Mouse (Mus musculus) cerebellum, adult 11 months (tissue): Measurements from ENCODE around the gene H2afj.
A peak's percentile ranks its signal among the peaks of the same experiment; 100 is the strongest.

Source experiments
- DNase-seq: peaks from one replicate; pipeline ENCODE4 v3.0.0; 2022

H2afj gene

GRCm38 (mm10) chr6:136806819-136807218 lies 1.2 kb upstream of the H2afj start:
- no peak for DNase-seq

- no peak for DNase-seq
These were observed 540 bp upstream of the H2afj start for GRCm38 (mm10) chr6:136807395-136808013.

- DNase-seq: no peak
These were observed 595 bp downstream of the H2afj start for GRCm38 (mm10) chr6:136808631-136809046.

GRCm38 (mm10) chr6:136809077-136809476 lies 1.0 kb downstream of the H2afj start:
- no peak for DNase-seq

GRCm38 (mm10) chr6:136809673-136810072 lies 1.6 kb downstream of the H2afj start:
- no peak for DNase-seq

- no peak for DNase-seq
These were observed 3.2 kb downstream of the H2afj start for GRCm38 (mm10) chr6:136811196-136811595.

- no peak for DNase-seq
These were observed 5.1 kb downstream of the H2afj start for GRCm38 (mm10) chr6:136813117-136813516.

GRCm38 (mm10) chr6:136815381-136815780 lies 7.3 kb downstream of the H2afj start:
- DNase-seq: no peak

GRCm38 (mm10) chr6:136816826-136817225 lies 8.8 kb downstream of the H2afj start:
- no peak for DNase-seq

- no peak for DNase-seq
These were observed 9.5 kb downstream of the H2afj start for GRCm38 (mm10) chr6:136817549-136817948.

- DNase-seq: no peak
These were observed 12.3 kb downstream of the H2afj start for GRCm38 (mm10) chr6:136820381-136820780.

- DNase-seq: no peak
These were observed 13.0 kb downstream of the H2afj start for GRCm38 (mm10) chr6:136821086-136821485.

- no peak for DNase-seq
These were observed 16.9 kb downstream of the H2afj start for GRCm38 (mm10) chr6:136824987-136825386.

GRCm38 (mm10) chr6:136827116-136827515 lies 19.1 kb downstream of the H2afj start:
- no peak for DNase-seq

- DNase-seq: no peak
These were observed 19.5 kb downstream of the H2afj start, which contains the start of gene BC049715 for GRCm38 (mm10) chr6:136827516-136827880. Gene BC049715, plus strand, starts transcription at chr6:136827626.

- DNase-seq: peak; percentile 95
These were observed 20.0 kb downstream of the H2afj start, which contains the start of gene Wbp11 for GRCm38 (mm10) chr6:136827881-136828561. Gene Wbp11, minus strand, starts transcription at chr6:136828233.

- no peak for DNase-seq
These were observed 20.6 kb downstream of the H2afj start for GRCm38 (mm10) chr6:136828681-136829080.

- DNase-seq: no peak
These were observed 23.7 kb downstream of the H2afj start for GRCm38 (mm10) chr6:136831712-136832111.

GRCm38 (mm10) chr6:136835352-136835751 lies 27.3 kb downstream of the H2afj start, which contains the start of gene Smco3:
Gene Smco3, minus strand, starts transcription at chr6:136835452.
- no peak for DNase-seq

- DNase-seq: no peak
These were observed 29.3 kb downstream of the H2afj start for GRCm38 (mm10) chr6:136837323-136837722.

- DNase-seq: no peak
These were observed 36.9 kb downstream of the H2afj start for GRCm38 (mm10) chr6:136844903-136845302.

GRCm38 (mm10) chr6:136845706-136846480 lies 37.8 kb downstream of the H2afj start:
- no peak for DNase-seq

- DNase-seq: no peak
These were observed 39.2 kb downstream of the H2afj start for GRCm38 (mm10) chr6:136847267-136847666.

GRCm38 (mm10) chr6:136847790-136848189 lies 39.7 kb downstream of the H2afj start:
- DNase-seq: no peak
